Mouse (Mus musculus) kidney, adult 2 months (tissue): Measurements from ENCODE around the gene Zhx3.

Source experiments
- CTCF ChIP-seq: fragments of 200-500 bp; conservative IDR thresholded peaks from 2 replicates; pipeline ENCODE4 v1.5.1; 2011; ENCODE audit warnings: low read depth, mild to moderate bottlenecking, control low read depth, low read length, moderate library complexity, mixed read lengths; ENCODE audit not compliant: insufficient read depth, insufficient read length
- POLR2A ChIP-seq: fragments of 200-500 bp; IDR thresholded peaks from one replicate; pipeline ENCODE4 v1.6.1; 2011; ENCODE audit warnings: low read depth, low read length, control low read depth

DNA sequence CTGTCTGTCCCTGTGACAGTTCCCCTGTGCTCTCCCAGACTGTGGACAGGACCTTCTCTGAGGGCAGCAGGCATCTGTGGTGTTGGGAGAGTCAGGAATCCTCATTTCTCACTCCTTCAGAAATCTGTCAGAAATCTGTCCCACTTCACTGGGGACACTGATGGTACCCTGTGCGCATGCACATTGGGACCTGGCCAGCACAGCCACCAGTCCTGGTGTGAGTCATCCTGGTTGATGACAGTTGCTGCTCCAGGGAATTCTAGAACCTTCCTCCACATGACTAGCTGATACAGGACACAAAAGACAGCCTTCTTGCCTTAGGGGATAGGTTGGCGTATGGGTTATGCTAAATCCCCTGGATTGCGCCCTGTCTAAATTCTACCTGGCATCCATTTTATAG is 44.5 kb upstream of the Zhx3 start:
- TF ChIP-seq POLR2A = no peak
- TF ChIP-seq CTCF = no peak
